Mouse (Mus musculus) heart, adult 2 months (tissue): ENCODE results near the gene Dnaaf5.

Experiments used
- CTCF ChIP-seq: fragments of 200-600 bp; IDR thresholded peaks from 2 replicates; pipeline ENCODE4 v1.8.1; 2022; ENCODE audit warnings: antibody characterized with exemption, mild to moderate bottlenecking, moderate library complexity
- POLR2A ChIP-seq: fragments of 200-500 bp; IDR thresholded peaks from 2 replicates; pipeline ENCODE4 v1.6.1; 2011; ENCODE audit warnings: mild to moderate bottlenecking, low read depth, low read length, control low read depth; ENCODE audit not compliant: insufficient read depth

GRCm38 (mm10) chr5:139167548-139167947, 17.5 kb downstream of the Dnaaf5 start:
- TF ChIP-seq POLR2A (no peak), CTCF (no peak)
